Mouse (Mus musculus) MEL (cell line): ENCODE measurements around the gene Sell. TPM values are rescaled to one million over a fixed set of nuclear protein-coding genes. Genes with fewer than 3 reads are reported as not detected.

Source experiments
- DNase-seq: peaks from one replicate; pipeline ENCODE4 v3.0.0; 2011; ENCODE audit warnings: low read depth, low spot score
- H3K27ac ChIP-seq: 2 replicates; pipeline ENCODE4 v1.5.1; 2012; ENCODE audit warnings: low read depth, mild to moderate bottlenecking, control low read depth, low read length, moderate library complexity; ENCODE audit not compliant: control insufficient read depth
- H3K27me3 ChIP-seq, 2 experiments: fragments of 150-350 bp in 1 of 2; sonication (generic) in 1 of 2; 2 replicates each; pipeline ENCODE4 v1.6.1; 2012; ENCODE audit warnings: low read length in 2 of 2, mild to moderate bottlenecking in 2 of 2, improper control_type of control experiment in 1 of 2, moderate library complexity in 1 of 2; ENCODE audit not compliant: insufficient read depth in 2 of 2, control insufficient read depth in 1 of 2
- H3K36me3 ChIP-seq, 2 experiments: 2 replicates each; pipeline ENCODE4 v1.6.1; 2012 to 2014; ENCODE audit warnings: low read length in 2 of 2, improper control_type of control experiment in 1 of 2, inconsistent platforms in 1 of 2, mild to moderate bottlenecking in 1 of 2; ENCODE audit not compliant: insufficient read depth in 2 of 2, control insufficient read depth in 1 of 2
- H3K4me1 ChIP-seq, 2 experiments: fragments of 150-350 bp in 1 of 2; sonication (generic) in 1 of 2; 2 replicates each; pipeline ENCODE4 v1.6.1; 2012; ENCODE audit warnings: low read length in 2 of 2, improper control_type of control experiment in 1 of 2, mild to moderate bottlenecking in 1 of 2; ENCODE audit not compliant: insufficient read depth in 2 of 2, control insufficient read depth in 1 of 2
- H3K4me3 ChIP-seq, 2 experiments: fragments of 150-350 bp in 1 of 2; sonication (generic) in 1 of 2; 2 replicates each; pipeline ENCODE4 v1.5.1; 2012; ENCODE audit warnings: low read depth in 2 of 2, low read length in 2 of 2, mild to moderate bottlenecking in 2 of 2, moderate library complexity in 2 of 2, control low read depth in 1 of 2, improper control_type of control experiment in 1 of 2; ENCODE audit not compliant: control insufficient read depth in 1 of 2, insufficient read depth in 1 of 2
- H3K79me2 ChIP-seq: 2 replicates; pipeline ENCODE4 v1.6.1; 2012; ENCODE audit warnings: mild to moderate bottlenecking, low read length, moderate library complexity; ENCODE audit not compliant: control insufficient read depth, poor library complexity, insufficient read depth
- H3K9ac ChIP-seq: 2 replicates; pipeline ENCODE4 v1.6.1; 2012; ENCODE audit warnings: low read depth, mild to moderate bottlenecking, control low read depth, low read length, moderate library complexity; ENCODE audit not compliant: control insufficient read depth, poor library complexity, severe bottlenecking
- H3K9me3 ChIP-seq: fragments of 150-350 bp; sonication (generic); replicated peaks from 2 replicates; pipeline ENCODE4 v1.6.1; 2012; ENCODE audit warnings: mild to moderate bottlenecking, low read length, improper control_type of control experiment, moderate library complexity; ENCODE audit not compliant: insufficient read depth
- CHD1 ChIP-seq: IDR thresholded peaks from 2 replicates; pipeline ENCODE4 v1.6.1; 2012; ENCODE audit warnings: low read depth, mild to moderate bottlenecking, inconsistent platforms, low read length, improper control_type of control experiment
- CTCF ChIP-seq, 3 experiments: IDR thresholded peaks in 2 of 3; conservative IDR thresholded peaks in 1 of 3; 2 replicates each; pipeline ENCODE4 v1.5.1; 2011 to 2012; ENCODE audit warnings: low read length in 3 of 3, low read depth in 2 of 3, mild to moderate bottlenecking in 2 of 3, improper control_type of control experiment in 1 of 3, inconsistent platforms in 1 of 3, mixed read lengths in 1 of 3, moderate library complexity in 1 of 3; ENCODE audit not compliant: control insufficient read depth in 1 of 3, insufficient read depth in 1 of 3, poor library complexity in 1 of 3, severe bottlenecking in 1 of 3
- ETS1 ChIP-seq: IDR thresholded peaks from 2 replicates; pipeline ENCODE4 v1.6.1; 2012; ENCODE audit warnings: low read depth, mild to moderate bottlenecking, inconsistent platforms, low read length, improper control_type of control experiment, moderate library complexity
- GABPA ChIP-seq: IDR thresholded peaks from 2 replicates; pipeline ENCODE4 v1.6.1; 2012; ENCODE audit warnings: low read depth, mild to moderate bottlenecking, inconsistent platforms, low read length, improper control_type of control experiment, moderate library complexity
- GATA1 ChIP-seq: IDR thresholded peaks from 2 replicates; pipeline ENCODE4 v1.6.1; 2011; ENCODE audit warnings: low read depth, low read length, improper control_type of control experiment
- JUND ChIP-seq: IDR thresholded peaks from 2 replicates; pipeline ENCODE4 v1.6.1; 2011; ENCODE audit warnings: low read depth, mild to moderate bottlenecking, improper control_type of control experiment, low read length
- KAT2A ChIP-seq: conservative IDR thresholded peaks from 2 replicates; pipeline ENCODE4 v1.6.1; 2012; ENCODE audit warnings: low read depth, low read length, improper control_type of control experiment, inconsistent platforms
- MAFK ChIP-seq: IDR thresholded peaks from 2 replicates; pipeline ENCODE4 v1.6.1; 2011; ENCODE audit warnings: low read depth, mild to moderate bottlenecking, low read length, improper control_type of control experiment, borderline replicate concordance
- MAX ChIP-seq: IDR thresholded peaks from 2 replicates; pipeline ENCODE4 v1.6.1; 2011; ENCODE audit warnings: low read length, improper control_type of control experiment
- MEF2A ChIP-seq: IDR thresholded peaks from 2 replicates; pipeline ENCODE4 v1.6.1; 2014; ENCODE audit warnings: low read depth, mild to moderate bottlenecking, inconsistent platforms, low read length, improper control_type of control experiment; ENCODE audit not compliant: poor library complexity, insufficient replicate concordance, severe bottlenecking; ENCODE audit errors: extremely low read depth
- MXI1 ChIP-seq: IDR thresholded peaks from 2 replicates; pipeline ENCODE4 v1.6.1; 2011; ENCODE audit warnings: mild to moderate bottlenecking, low read depth, low read length, improper control_type of control experiment
- MYB ChIP-seq: IDR thresholded peaks from 2 replicates; pipeline ENCODE4 v1.6.1; 2011; ENCODE audit warnings: mild to moderate bottlenecking, low read depth, low read length, improper control_type of control experiment
- MYC ChIP-seq: IDR thresholded peaks from 2 replicates; pipeline ENCODE4 v1.6.1; 2011; ENCODE audit warnings: low read depth, mild to moderate bottlenecking, low read length, improper control_type of control experiment, moderate library complexity
- NELFE ChIP-seq: IDR thresholded peaks from 2 replicates; pipeline ENCODE4 v1.6.1; 2011; ENCODE audit warnings: low read depth, low read length, improper control_type of control experiment
- POLR2A ChIP-seq, 2 experiments: IDR thresholded peaks; 2 replicates each; pipeline ENCODE4 v1.6.1; 2011 to 2012; ENCODE audit warnings: low read length in 2 of 2, mild to moderate bottlenecking in 2 of 2, control low read depth in 1 of 2, improper control_type of control experiment in 1 of 2, low read depth in 1 of 2, moderate library complexity in 1 of 2; ENCODE audit not compliant: control insufficient read depth in 1 of 2, insufficient read depth in 1 of 2, poor library complexity in 1 of 2
- POLR2AphosphoS5 ChIP-seq: IDR thresholded peaks from 2 replicates; pipeline ENCODE4 v1.6.1; 2012; ENCODE audit warnings: low read depth, borderline replicate concordance, mild to moderate bottlenecking, inconsistent platforms, low read length, moderate library complexity, mixed read lengths
- RCOR1 ChIP-seq: IDR thresholded peaks from 2 replicates; pipeline ENCODE4 v1.6.1; 2012; ENCODE audit warnings: low read depth, mild to moderate bottlenecking, inconsistent platforms, low read length, improper control_type of control experiment
- SIN3A ChIP-seq: IDR thresholded peaks from 2 replicates; pipeline ENCODE4 v1.6.1; 2012; ENCODE audit warnings: low read length, improper control_type of control experiment, inconsistent platforms
- UBTF ChIP-seq: IDR thresholded peaks from 2 replicates; pipeline ENCODE4 v1.6.1; 2012; ENCODE audit warnings: low read depth, mild to moderate bottlenecking, inconsistent platforms, low read length, improper control_type of control experiment, moderate library complexity, borderline replicate concordance; ENCODE audit not compliant: insufficient read depth
- USF1 ChIP-seq: IDR thresholded peaks from 2 replicates; pipeline ENCODE4 v1.6.1; 2014; ENCODE audit warnings: low read depth, mild to moderate bottlenecking, inconsistent platforms, low read length, improper control_type of control experiment, moderate library complexity
- USF2 ChIP-seq, 2 experiments: IDR thresholded peaks; 2 replicates each; pipeline ENCODE4 v1.6.1; 2011 to 2012; ENCODE audit warnings: improper control_type of control experiment in 2 of 2, low read length in 2 of 2, borderline replicate concordance in 1 of 2, inconsistent platforms in 1 of 2, low read depth in 1 of 2, mild to moderate bottlenecking in 1 of 2; ENCODE audit not compliant: insufficient read depth in 1 of 2
- ZC3H11A ChIP-seq: IDR thresholded peaks from 2 replicates; pipeline ENCODE4 v1.6.1; 2012; ENCODE audit warnings: low read depth, mild to moderate bottlenecking, inconsistent platforms, low read length, improper control_type of control experiment
- ZKSCAN1 ChIP-seq: IDR thresholded peaks from 2 replicates; pipeline ENCODE4 v1.6.1; 2012; ENCODE audit warnings: low read depth, mild to moderate bottlenecking, inconsistent platforms, low read length, improper control_type of control experiment, moderate library complexity
- ZMIZ1 ChIP-seq: IDR thresholded peaks from 2 replicates; pipeline ENCODE4 v1.6.1; 2012; ENCODE audit warnings: low read depth, mild to moderate bottlenecking, inconsistent platforms, low read length, improper control_type of control experiment, moderate library complexity
- polyA plus RNA-seq, 2 experiments: library from polyadenylated mRNA; stranded (reverse) in 1 of 2; unstranded in 1 of 2; fragments of >175 nt in 1 of 2; fragments of >200 nt in 1 of 2; gene quantifications; 2 replicates each; pipeline versions ENCODE4 v1.2.1 to v1.2.4; 2012; ENCODE audit warnings: low replicate concordance in 2 of 2, low read depth in 1 of 2; ENCODE audit not compliant: insufficient read length in 2 of 2, insufficient read depth in 1 of 2, missing spikeins in 1 of 2
- total RNA-seq: library from RNA; depleted of rRNA; stranded (reverse); fragments of 300-350 nt; gene quantifications from 2 replicates; pipeline ENCODE4 v1.2.3, GENCODE M21; 2012

Gene Sell
- total and polyA plus RNA-seq, 3 experiments, result 0.04 TPM; not detected in 2

GRCm38 (mm10) chr1:164117869-164118268 is 56.1 kb downstream of the Sell start:
- TF ChIP-seq MYC (no peak), MAFK (no peak), JUND (no peak), POLR2A (IDR thresholded peaks at IDR 0.05; ENCODE audit: control insufficient read depth in 1 of 2, insufficient read depth in 1 of 2, low read depth in 1 of 2, low read length in 2 of 2, poor library complexity in 1 of 2) (no peak), KAT2A (no peak), USF2 (IDR thresholded peaks at IDR 0.05; ENCODE audit: borderline replicate concordance in 1 of 2, insufficient read depth in 1 of 2, low read depth in 1 of 2, low read length in 2 of 2) (no peak), MXI1 (no peak), GABPA (no peak), MEF2A (no peak), POLR2AphosphoS5 (no peak), ETS1 (no peak), NELFE (no peak), MAX (no peak), GATA1 (no peak), RCOR1 (no peak), MYB (no peak), ZKSCAN1 (no peak), ZC3H11A (no peak)
- Histone ChIP-seq H3K4me3 (no peak overlapping the region), H3K27me3 (peaks cover 2 to 4% of the 10 kb centered on the region in 2 experiments; a peak in 3 of 4 replicates), H3K9ac (no peak overlapping the region), H3K27ac (no peak overlapping the region), H3K4me1 (no peaks in the 10 kb centered on the region), H3K9me3 (no peaks in the 10 kb centered on the region), H3K79me2 (no peaks in the 10 kb centered on the region), H3K36me3 (no peaks in the 10 kb centered on the region)
- no peak for DNase-seq

GRCm38 (mm10) chr1:164119892-164120776 is 58.4 kb downstream of the Sell start:
- no peak for DNase-seq
- Histone ChIP-seq H3K79me2 (no peaks in the 10 kb centered on the region), H3K27ac (no peak overlapping the region), H3K4me1 (no peaks in the 10 kb centered on the region), H3K36me3 (no peaks in the 10 kb centered on the region), H3K9ac (no peak overlapping the region), H3K4me3 (no peak overlapping the region), H3K27me3 (peaks cover 3% of the 10 kb centered on the region in 2 experiments; a peak in 2 of 4 replicates), H3K9me3 (no peaks in the 10 kb centered on the region)
- TF ChIP-seq CHD1 (no peak), CTCF (IDR thresholded peaks at IDR 0.05 in 2 of 3, conservative IDR thresholded peaks at IDR 0.05 in 1 of 3; ENCODE audit: control insufficient read depth in 1 of 3, insufficient read depth in 1 of 3, low read depth in 2 of 3, low read length in 3 of 3, poor library complexity in 1 of 3, severe bottlenecking in 1 of 3) (no peak), MAX (no peak), UBTF (no peak), USF1 (no peak), SIN3A (no peak), ZMIZ1 (no peak)
